Mouse (Mus musculus) adrenal gland, adult 8-10 months (tissue): ENCODE results near the gene Akap1. TPM values are rescaled to one million over a fixed set of nuclear protein-coding genes. Genes with fewer than 3 reads are reported as not detected.

ENCODE experiments used
- total RNA-seq, 4 experiments: library from RNA; stranded (reverse); gene quantifications; 2 replicates each; pipeline ENCODE4 v1.2.4; 2022

Akap1 gene
- total RNA-seq, 4 experiments from 2014 or later = 102 to 124 (median 117) TPM

Other genes starting within 250 kb of the Akap1 start
- 100 to 1,000 TPM; 158 to 319 (median 228) TPM for gene Msi2, start 146.1 kb downstream of the Akap1 start, total RNA-seq
- 100 to 1,000 TPM; 128 to 260 (median 184) TPM for gene Scpep1, start 90.9 kb upstream of the Akap1 start, total RNA-seq
- not detected for gene Elobl, start 102.3 kb upstream of the Akap1 start, total RNA-seq
- 10 to 100 TPM in 3 of 4 experiments, 1 to 10 TPM in 1; 9.1 to 16.0 (median 12.9) TPM for gene Coil, start 105.7 kb upstream of the Akap1 start, total RNA-seq
- gene Trim25, start 134.8 kb upstream of the Akap1 start, total RNA-seq = 100 to 1,000 TPM; 136 to 188 (median 157) TPM
- gene Dgke, start 202.3 kb upstream of the Akap1 start, total RNA-seq = 10 to 100 TPM; 10.7 to 17.0 (median 14.3) TPM
- not detected for gene Gm525, start 209.3 kb upstream of the Akap1 start, total RNA-seq